Mouse (Mus musculus) adrenal gland, adult 2 months (tissue): ENCODE data around the gene Cadps2. TPM values are rescaled to one million over a fixed set of nuclear protein-coding genes. Genes with fewer than 3 reads are reported as not detected.

Experiments used
- DNase-seq: peaks from one replicate; pipeline ENCODE4 v3.0.0; 2021
- polyA plus RNA-seq: library from polyadenylated mRNA; depleted of rRNA; stranded (reverse); fragments of >200 nt; gene quantifications from 2 replicates; pipeline ENCODE4 v1.2.3, GENCODE M21; 2012; rRNA removed
- total RNA-seq, 2 experiments: library from RNA; stranded (reverse); gene quantifications; 2 replicates each; pipeline ENCODE4 v1.2.3; 2021

Cadps2 gene
- total and polyA plus RNA-seq, 3 experiments = 2.0 to 7.6 (median 2.0) TPM

DNA sequence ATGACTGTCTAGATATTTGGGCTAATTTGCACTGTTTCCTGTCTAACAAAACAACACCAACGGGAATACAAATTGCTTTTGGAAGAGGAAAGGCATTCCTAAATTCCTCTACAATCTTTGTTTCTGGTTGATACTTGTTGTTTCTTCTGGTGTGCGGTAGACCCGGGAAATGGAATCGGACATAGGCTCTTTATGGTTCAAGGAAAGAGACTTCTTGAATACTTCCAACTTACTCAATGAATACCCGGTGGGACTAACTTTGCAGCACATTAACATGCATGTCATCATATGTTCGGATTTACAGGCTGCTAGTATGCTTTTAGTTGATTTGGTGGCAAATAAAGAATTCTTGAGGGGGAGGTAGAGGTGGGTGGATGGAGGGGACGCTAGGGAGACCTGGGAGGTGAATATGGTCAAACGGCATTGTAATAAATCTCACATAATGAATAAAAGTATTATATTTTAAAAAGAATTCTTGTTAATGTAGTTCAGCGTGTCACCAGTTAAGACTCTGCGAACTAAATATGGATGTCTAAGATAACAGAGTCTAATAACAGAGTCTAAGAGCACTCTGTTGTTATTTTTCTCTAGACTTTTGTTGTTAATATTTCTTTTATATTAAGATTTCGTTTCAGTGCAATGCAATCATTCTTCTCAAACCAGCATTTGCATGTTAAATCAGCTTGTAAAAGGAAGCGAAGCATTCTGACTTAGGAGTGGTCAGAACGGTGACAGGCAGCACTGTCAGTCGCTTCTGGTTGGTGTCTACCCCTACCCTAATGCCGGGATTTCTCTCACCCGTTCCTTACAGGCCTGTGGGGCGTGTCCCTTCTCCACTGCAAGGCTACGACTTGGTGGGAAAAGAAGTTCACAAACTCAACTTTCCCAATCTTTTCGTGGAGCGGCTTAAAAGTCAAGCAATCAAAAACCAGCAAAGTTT is 586.8 kb downstream of the Cadps2 start:
- no peak for DNase-seq

DNA sequence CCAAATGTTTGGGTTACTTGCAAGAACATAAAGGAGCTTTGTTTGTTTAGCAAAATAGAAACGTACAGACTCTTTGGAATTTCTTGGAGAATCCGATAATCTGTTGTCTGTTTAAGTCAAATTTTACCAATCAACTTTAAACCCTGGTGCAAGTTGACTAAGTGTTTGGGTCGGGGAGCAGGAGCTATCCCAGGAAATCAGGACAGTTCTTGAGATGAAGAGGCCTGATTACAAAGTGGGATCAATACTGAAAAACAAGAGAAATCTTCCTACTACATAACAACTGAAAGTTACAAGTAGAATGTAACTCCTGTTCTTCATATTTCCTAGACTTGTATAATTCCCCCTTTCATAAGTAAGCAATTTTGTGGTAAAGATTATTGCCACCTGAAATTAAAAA is 587.8 kb downstream of the Cadps2 start:
- no peak for DNase-seq

GRCm38 (mm10) chr6:23250288-23250955 is 588.8 kb downstream of the Cadps2 start:
- DNase-seq = no peak

GRCm38 (mm10) chr6:23249616-23250287 is 589.5 kb downstream of the Cadps2 start:
- DNase-seq = no peak

DNA sequence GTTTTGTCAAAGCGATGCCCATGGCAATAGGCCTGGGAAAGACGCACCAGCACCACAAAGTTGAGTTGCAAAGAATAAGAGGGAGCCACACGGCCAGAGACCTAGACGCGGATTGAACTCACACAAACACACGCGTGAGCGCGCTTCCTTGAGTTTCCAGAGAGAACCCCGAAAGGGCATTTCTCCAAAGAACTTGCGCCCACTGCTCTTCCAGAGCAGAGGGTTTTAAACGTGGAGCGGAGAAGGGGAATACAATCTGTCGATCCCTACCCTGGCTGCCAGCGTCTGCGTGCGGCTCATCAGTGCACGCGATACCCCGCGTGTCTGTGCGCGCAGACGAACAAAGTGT is 590.2 kb downstream of the Cadps2 start:
- DNase-seq = no peak

- peak; percentile 12 for DNase-seq
Measured at GRCm38 (mm10) chr6:23248313-23249052, 590.7 kb downstream of the Cadps2 start, which contains the start of gene Fezf1. Gene Fezf1 (minus strand): TSS chr6:23248362.

DNA sequence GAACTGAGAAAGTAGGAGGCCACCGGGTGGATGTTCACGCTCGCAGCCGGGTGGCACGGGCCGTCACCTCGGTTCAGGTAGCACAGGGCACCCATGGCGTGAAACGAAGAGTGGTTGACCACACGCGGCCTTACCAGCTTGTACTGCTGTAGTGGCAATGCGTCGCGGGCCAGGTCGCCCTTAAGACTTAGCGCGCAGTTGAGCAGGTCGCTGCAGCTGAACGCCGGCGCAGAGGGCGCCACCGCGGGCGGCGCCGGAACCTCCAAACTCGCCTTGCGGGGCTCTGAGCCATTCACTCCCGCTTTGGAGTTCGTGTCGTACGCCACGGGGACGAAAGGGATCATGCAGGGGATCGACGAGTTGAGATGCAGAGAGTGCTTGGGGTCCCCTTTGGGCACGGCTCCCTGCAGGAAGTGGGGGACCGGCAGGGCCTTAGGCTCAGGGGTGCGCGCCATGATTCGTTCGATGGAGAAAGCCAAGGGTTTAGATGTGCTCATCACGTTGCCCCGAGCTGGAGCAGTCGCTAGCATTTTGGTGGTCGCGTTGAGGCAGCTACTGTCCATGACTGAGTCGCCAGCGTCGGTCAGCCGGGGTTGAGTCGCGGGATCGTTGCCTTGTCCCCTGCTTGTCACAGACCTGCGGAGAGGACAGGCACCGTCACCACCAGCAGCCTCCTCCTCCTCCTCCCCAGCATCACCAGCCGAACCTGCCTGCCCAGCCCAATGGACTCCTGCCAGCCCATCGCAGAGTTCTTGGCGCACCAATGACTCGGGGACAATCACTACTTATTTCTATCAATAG is 591.5 kb downstream of the Cadps2 start:
- peak; percentile 17 for DNase-seq

- no peak for DNase-seq
Measured at GRCm38 (mm10) chr6:23246790-23247511, 592.3 kb downstream of the Cadps2 start.

- no peak for DNase-seq
Measured at GRCm38 (mm10) chr6:23246061-23246789, 593.0 kb downstream of the Cadps2 start.

DNA sequence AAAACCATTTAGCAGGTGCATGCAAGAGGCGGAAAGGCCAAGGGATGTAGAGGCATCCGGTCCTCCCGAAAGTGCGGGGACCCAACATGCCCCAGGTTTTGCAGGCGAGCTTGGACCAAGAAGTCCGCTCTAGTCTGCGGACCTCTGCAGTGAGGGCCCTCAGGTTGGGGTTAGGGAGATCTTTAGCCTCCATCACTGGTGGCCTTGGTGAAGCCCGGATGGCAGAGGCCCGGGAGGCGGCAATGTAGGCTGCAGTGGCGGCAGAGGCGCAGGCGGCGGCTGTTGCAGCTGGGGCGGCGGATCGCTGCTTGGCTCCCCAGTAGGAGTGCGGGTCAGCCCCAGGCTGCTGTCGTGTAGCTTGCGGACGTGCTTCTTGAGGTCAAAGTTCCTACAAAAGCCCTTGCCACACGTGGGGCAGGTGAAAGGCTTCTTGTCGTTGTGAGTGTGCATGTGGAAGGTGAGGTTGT is 593.6 kb downstream of the Cadps2 start:
- no peak for DNase-seq

- DNase-seq = no peak
Measured at GRCm38 (mm10) chr6:23245121-23245520, 594.1 kb downstream of the Cadps2 start.

- peak; percentile 67 for DNase-seq
Measured at GRCm38 (mm10) chr6:23243821-23244760, 595.1 kb downstream of the Cadps2 start.

Other genes starting within 250 kb of the Cadps2 start
- not detected for gene Rnf133, start 189.1 kb downstream of the Cadps2 start, total RNA-seq
- gene Rnf133, start 189.1 kb downstream of the Cadps2 start, polyA plus RNA-seq = not detected in 2 replicates
- gene Rnf148, start 184.3 kb downstream of the Cadps2 start, total RNA-seq = not detected
- gene Rnf148, start 184.3 kb downstream of the Cadps2 start, polyA plus RNA-seq = not detected in 2 replicates
- gene Tas2r118, start 130.6 kb upstream of the Cadps2 start, total RNA-seq = not detected
- not detected in 2 replicates for gene Tas2r118, start 130.6 kb upstream of the Cadps2 start, polyA plus RNA-seq